Mouse (Mus musculus) thymus, adult 2 months (tissue): Measurements from ENCODE around the gene Phf1. TPM values are rescaled to one million over a fixed set of nuclear protein-coding genes. Genes with fewer than 3 reads are reported as not detected.
"Not testable (repeated sequence)": the region's sequence is repeated elsewhere in the genome, so short reads cannot be mapped to it uniquely, and the experiment has no call there.

Source experiments
- DNase-seq: peaks from one replicate; pipeline ENCODE4 v3.0.0; 2021
- H3K27ac ChIP-seq: fragments of 200-500 bp; 2 replicates; pipeline ENCODE4 v1.5.1; 2012; ENCODE audit warnings: low read length, control low read depth; ENCODE audit not compliant: control insufficient read depth, insufficient read depth
- H3K27me3 ChIP-seq: fragments of 200-500 bp; 2 replicates; pipeline ENCODE4 v1.6.1; 2012; ENCODE audit warnings: mild to moderate bottlenecking, low read length, moderate library complexity, mixed read lengths; ENCODE audit not compliant: control insufficient read depth, insufficient read depth
- H3K36me3 ChIP-seq: fragments of 200-500 bp; 2 replicates; pipeline ENCODE4 v1.6.1; 2012; ENCODE audit warnings: mild to moderate bottlenecking, low read length, moderate library complexity; ENCODE audit not compliant: control insufficient read depth, insufficient read depth
- H3K4me1 ChIP-seq: fragments of 200-500 bp; replicated peaks from 2 replicates; pipeline ENCODE4 v1.6.1; 2012; ENCODE audit warnings: low read length; ENCODE audit not compliant: control insufficient read depth, insufficient read depth
- H3K4me3 ChIP-seq: fragments of 200-500 bp; 2 replicates; pipeline ENCODE4 v1.5.1; 2012; ENCODE audit warnings: mild to moderate bottlenecking, low read length, control low read depth, moderate library complexity; ENCODE audit not compliant: control insufficient read depth, insufficient read depth
- CTCF ChIP-seq: fragments of 200-500 bp; IDR thresholded peaks from 2 replicates; pipeline ENCODE4 v1.5.1; 2012; ENCODE audit warnings: mild to moderate bottlenecking, control low read depth, low read length, moderate library complexity, borderline replicate concordance; ENCODE audit not compliant: control insufficient read depth, poor library complexity, insufficient read depth; ENCODE audit errors: extremely low read depth
- POLR2A ChIP-seq: fragments of 200-500 bp; IDR thresholded peaks from 2 replicates; pipeline ENCODE4 v1.6.1; 2012; ENCODE audit warnings: mild to moderate bottlenecking, low read length, control low read depth, moderate library complexity; ENCODE audit not compliant: control insufficient read depth, poor library complexity, insufficient read depth; ENCODE audit errors: extremely low read depth
- WGBS: fragments of 180-500 bp; shearing (Covaris S2); methylation state at CpG from one replicate; pipeline ENCODE4 v1.1.7; 2018; 5-methylcytosine and 5-hydroxymethylcytosine counted together
- polyA plus RNA-seq: library from polyadenylated mRNA; depleted of rRNA; stranded (reverse); fragments of >200 nt; gene quantifications from 2 replicates; pipeline ENCODE4 v1.2.3, GENCODE M21; 2012

Phf1 gene
- polyA plus RNA-seq, 1 experiment, result 132 TPM

- Histone ChIP-seq H3K4me3 (peak within 1 kb of the TSS; percentile 78), H3K4me1 (peaks cover 35% of the 10 kb centered on the region), H3K27me3 (no peaks in the 10 kb centered on the region), H3K36me3 (peaks cover 8% of the 10 kb centered on the region; the same call in 1 of the 2 replicates), H3K27ac (peak within 1 kb of the TSS; percentile 73)
- peak; percentile 98 for DNase-seq
- under 1% methylated on average over 75 of the region's 75 CpGs for WGBS
- TF ChIP-seq CTCF (peak; percentile 78), POLR2A (peak; percentile 98)
Observed at GRCm38 (mm10) chr17:26972703-26973574, 40.1 kb downstream of the Phf1 start, which contains the start of gene Zbtb9. TSS of gene Zbtb9 (plus strand) at chr17:26973167.

- WGBS, result 93% methylated on average over 15 of the region's 15 CpGs
- H3K27ac ChIP-seq, result no peak overlapping the region
- H3K36me3 ChIP-seq, result peaks cover 12% of the 10 kb centered on the region; the same call in 1 of the 2 replicates
- H3K4me1 ChIP-seq, result peaks cover 35% of the 10 kb centered on the region
- TF ChIP-seq POLR2A (no peak), CTCF (no peak)
- no peaks in the 10 kb centered on the region for H3K27me3 ChIP-seq
- no peak overlapping the region for H3K4me3 ChIP-seq
- DNase-seq, result no peak
Observed at GRCm38 (mm10) chr17:26974547-26974946, 41.7 kb downstream of the Phf1 start.

- no peak overlapping the region for H3K27ac ChIP-seq
- TF ChIP-seq POLR2A (no peak), CTCF (no peak)
- no peak overlapping the region for H3K4me3 ChIP-seq
- H3K4me1 ChIP-seq, result peaks cover 40% of the 10 kb centered on the region
- H3K27me3 ChIP-seq, result no peaks in the 10 kb centered on the region
- DNase-seq, result no peak
- H3K36me3 ChIP-seq, result peaks cover 12% of the 10 kb centered on the region; the same call in 1 of the 2 replicates
Observed at GRCm38 (mm10) chr17:26975415-26975814, 42.6 kb downstream of the Phf1 start.

GRCm38 (mm10) chr17:26977354-26977753 lies 44.5 kb downstream of the Phf1 start:
- peaks cover 12% of the 10 kb centered on the region; the same call in 1 of the 2 replicates for H3K36me3 ChIP-seq
- H3K27ac ChIP-seq, H3K27me3 ChIP-seq, H3K4me3 ChIP-seq, DNase-seq: not testable (repeated sequence)
- H3K4me1 ChIP-seq, result peaks cover 37% of the 10 kb centered on the region
- 90% methylated on average over 6 of the region's 6 CpGs for WGBS

GRCm38 (mm10) chr17:26979426-26979825 lies 46.6 kb downstream of the Phf1 start:
- Histone ChIP-seq H3K36me3 (peaks cover 12% of the 10 kb centered on the region; the same call in 1 of the 2 replicates), H3K27me3 (no peaks in the 10 kb centered on the region), H3K27ac (peak overlapping the region; percentile 54; the same call in 1 of the 2 replicates), H3K4me3 (no peak overlapping the region), H3K4me1 (peaks cover 31% of the 10 kb centered on the region)
- DNase-seq, result no peak
- TF ChIP-seq CTCF (no peak), POLR2A (no peak)
- 52% methylated on average over 2 of the region's 2 CpGs for WGBS

GRCm38 (mm10) chr17:26981050-26981449 lies 48.2 kb downstream of the Phf1 start:
- peak; percentile 50 for DNase-seq
- peaks cover 8% of the 10 kb centered on the region; the same call in 1 of the 2 replicates for H3K36me3 ChIP-seq
- peak overlapping the region; percentile 98 for H3K27ac ChIP-seq
- H3K27me3 ChIP-seq, result no peaks in the 10 kb centered on the region
- no peak overlapping the region for H3K4me3 ChIP-seq
- 3% methylated on average over 2 of the region's 2 CpGs for whole genome bisulfite sequencing
- no peak for TF ChIP-seq CTCF
- no peak for TF ChIP-seq POLR2A
- H3K4me1 ChIP-seq, result peaks cover 24% of the 10 kb centered on the region
